Comparison of ENCODE assay signal across 10 mouse cellular contexts in the genomic region with DNA sequence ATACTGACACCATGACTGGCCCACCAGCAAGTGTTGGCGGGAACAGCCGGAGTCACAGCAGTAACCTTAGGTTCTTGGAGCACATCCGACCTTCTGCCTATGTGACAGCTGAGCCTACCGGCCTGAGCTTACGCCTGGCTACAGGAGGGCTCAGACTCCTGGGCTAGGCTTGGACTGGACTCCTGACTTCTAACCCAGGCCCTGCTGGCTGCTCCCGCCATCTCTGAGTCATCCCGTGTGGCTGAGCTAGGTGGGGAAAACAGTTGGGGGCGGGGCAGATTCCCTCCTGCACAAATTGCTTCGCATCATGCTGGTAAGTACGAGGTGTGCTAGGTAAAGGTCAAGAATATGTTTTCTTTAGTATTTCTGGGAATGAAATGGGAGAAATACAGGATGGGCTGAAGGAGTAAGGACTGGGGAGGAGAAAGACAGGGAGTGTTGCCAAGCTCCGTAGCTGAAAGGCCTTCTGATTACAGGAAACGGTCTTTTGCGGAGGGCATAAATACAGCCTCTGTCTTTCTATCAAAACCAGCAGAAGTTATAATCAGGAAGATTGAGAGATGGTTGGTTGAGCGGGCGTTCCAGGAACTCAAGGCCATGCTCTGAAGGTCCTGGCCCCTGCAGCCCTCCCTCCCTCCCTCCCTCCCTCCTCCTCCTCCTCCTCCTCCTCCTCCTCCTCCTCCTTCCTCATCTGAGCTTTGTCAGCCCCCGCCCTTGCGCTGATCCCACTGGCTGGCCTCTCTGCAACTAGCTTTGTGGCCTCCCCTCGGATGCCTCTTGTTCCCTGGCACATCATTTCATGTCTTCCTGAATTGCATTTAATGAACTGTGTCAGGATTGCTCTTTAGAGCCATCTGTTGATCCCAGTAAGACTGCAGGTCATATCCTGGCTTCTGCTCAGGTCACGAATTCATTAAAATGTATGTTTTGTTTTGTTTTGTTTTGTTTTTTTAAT. TPM values are rescaled to one million over a fixed set of nuclear protein-coding genes. Genes with fewer than 3 reads are reported as not detected.
DNase-seq lines count a peak whose midpoint lies in the region; ATAC-seq and TF ChIP-seq lines count a peak whose summit lies in the region.
"Had no signal": no experiment of that assay in that cellular context is flagged by ENCODE, and none has a peak within 500 bp of the region (broad histone marks: within the 10 kb centered on the region; RNA-seq: fewer than 3 reads in every experiment).

No protein-coding gene starts in this region.

- no peak overlapping the region for H3K9ac ChIP-seq in hindbrain, embryonic 13.5 days
- no peak overlapping the region for H3K9ac ChIP-seq in lung, postnatal 0 days (replicated peaks; ENCODE audit: low read depth)

- H3K27me3 ChIP-seq in hindbrain, embryonic 10.5 days (ENCODE audit: insufficient read depth, poor library complexity, severe bottlenecking) = 0 out of 2 replicates have a peak, but pooled peaks cover 2% of the 10 kb centered on the region
- H3K27me3 ChIP-seq in hindbrain, embryonic 13.5 days = no peaks in the 10 kb centered on the region
- no peaks in the 10 kb centered on the region for H3K27me3 ChIP-seq in lung, postnatal 0 days (replicated peaks; ENCODE audit: insufficient read depth, low read length)

- no peak for TF ChIP-seq EP300 in lung, postnatal 0 days (IDR thresholded peaks at IDR 0.05)

- H3K4me1 ChIP-seq in hindbrain, embryonic 10.5 days (replicated peaks) = peaks cover 14% of the 10 kb centered on the region
- H3K4me1 ChIP-seq in hindbrain, embryonic 13.5 days (replicated peaks) = peaks cover 4% of the 10 kb centered on the region; the same call in 1 of the 2 replicates
- H3K4me1 ChIP-seq in lung, postnatal 0 days (ENCODE audit: insufficient read depth, low read depth, low read length) = no peaks in the 10 kb centered on the region

- H3K9me3 ChIP-seq in hindbrain, embryonic 10.5 days = 0 out of 2 replicates have a peak, but pooled peaks cover 4% of the 10 kb centered on the region
- H3K9me3 ChIP-seq in hindbrain, embryonic 13.5 days = no peaks in the 10 kb centered on the region
- H3K9me3 ChIP-seq in lung, postnatal 0 days (ENCODE audit: low read length) = no peaks in the 10 kb centered on the region

- no peak overlapping the region for H3K4me3 ChIP-seq in hindbrain, embryonic 10.5 days
- no peak overlapping the region for H3K4me3 ChIP-seq in hindbrain, embryonic 13.5 days
- no peak overlapping the region for H3K4me3 ChIP-seq in lung, postnatal 0 days (ENCODE audit: low read depth, low read length)

- no peaks in the 10 kb centered on the region for H3K36me3 ChIP-seq in hindbrain, embryonic 10.5 days
- no peaks in the 10 kb centered on the region for H3K36me3 ChIP-seq in hindbrain, embryonic 13.5 days
- no peaks in the 10 kb centered on the region for H3K36me3 ChIP-seq in lung, postnatal 0 days (ENCODE audit: insufficient read depth, low read length)

- no peak overlapping the region for H3K27ac ChIP-seq in hindbrain, embryonic 10.5 days
- no peak overlapping the region for H3K27ac ChIP-seq in hindbrain, embryonic 13.5 days
- H3K27ac ChIP-seq in lung, postnatal 0 days (ENCODE audit: low read length) = no peak overlapping the region

- H3K4me2 ChIP-seq in hindbrain, embryonic 13.5 days = no peak overlapping the region
- H3K4me2 ChIP-seq in lung, postnatal 0 days (replicated peaks; ENCODE audit: low read depth, low read length) = no peak overlapping the region

- no peak for TF ChIP-seq CTCF in lung, postnatal 0 days (IDR thresholded peaks at IDR 0.05)

- peak; percentile 23 for DNase-seq in hindbrain, embryonic 10.5 days (ENCODE audit: low spot score)
- DNase-seq in NIH3T3 (ENCODE audit: low read depth) = peak; percentile 17
- DNase-seq in cerebellum, adult 11-12 months = peak; percentile 98
- DNase-seq in lung, postnatal 0 days (ENCODE audit: low spot score) = peak; percentile 73
- no peak for DNase-seq in T-cell, adult 2 months (ENCODE audit: low spot score)
- DNase-seq in layer of hippocampus, adult 8-10 months (ENCODE audit: low spot score in 2 of 2) = no peak
- DNase-seq in right cerebral cortex, postnatal 10 days (ENCODE audit: low spot score in 2 of 2) = no peak
- DNase-seq: kidney, adult 8-10 months had no signal

- WGBS in hindbrain, embryonic 10.5 days = 71% methylated on average over 19 of the region's 19 CpGs
- WGBS in hindbrain, embryonic 13.5 days = 64% methylated on average over 17 of the region's 19 CpGs
- WGBS in lung, postnatal 0 days = 48% methylated on average over 17 of the region's 19 CpGs

- no peak for ATAC-seq in hindbrain, embryonic 13.5 days (ENCODE audit: low FRiP score)
- peak; percentile 86 for ATAC-seq in lung, postnatal 0 days

RNA-seq across cellular contexts. Expression of gene Ywhab, which starts 29.9 kb away (rescaled TPM):
- polyA plus RNA-seq in hindbrain, embryonic 10.5 days (2016; fragmentation: Nextera tagmentation; extraction: Ambion mirVana) = 294 and 318 TPM in 2 replicates
- polyA plus RNA-seq in hindbrain, embryonic 13.5 days (2015; fragmentation: Nextera tagmentation; extraction: Ambion mirVana) = 434 and 443 TPM in 2 replicates
- 263 and 295 TPM in 2 replicates for polyA plus RNA-seq in lung, postnatal 0 days (2015; fragmentation: Nextera tagmentation; extraction: Ambion mirVana)
- 100 to 1,000 TPM; 458 to 531 (median 484) TPM for total RNA-seq in layer of hippocampus, adult 8-10 months (2022)

RNA-seq across cellular contexts. Expression of gene Rims4, which starts 46.4 kb away (rescaled TPM):
- polyA plus RNA-seq in hindbrain, embryonic 10.5 days (2016; fragmentation: Nextera tagmentation; extraction: Ambion mirVana) = 1.2 and 1.6 TPM in 2 replicates
- 9.7 TPM in 2 replicates for polyA plus RNA-seq in hindbrain, embryonic 13.5 days (2015; fragmentation: Nextera tagmentation; extraction: Ambion mirVana)
- polyA plus RNA-seq in lung, postnatal 0 days (2015; fragmentation: Nextera tagmentation; extraction: Ambion mirVana) = 0.06 and 0.13 TPM in 2 replicates
- 10 to 100 TPM; 34.0 to 50.8 (median 41.7) TPM for total RNA-seq in layer of hippocampus, adult 8-10 months (2022)
- polyA plus RNA-seq: thymus, postnatal 0 days had no signal

Comparison
In these comparisons a context has a peak if more than half of its experiments do, and no peak if none do; other contexts are left out.
1. DNase-seq: peak in hindbrain, embryonic 10.5 days (single experiment), NIH3T3 (single experiment), cerebellum, adult 11-12 months (single experiment) and lung, postnatal 0 days (single experiment); none in T-cell, adult 2 months (single experiment), layer of hippocampus, adult 8-10 months (0 of 2) and right cerebral cortex, postnatal 10 days (0 of 2).